Mouse (Mus musculus) embryonic fibroblast, embryonic 13.5 days (primary cell): ENCODE results near the gene Dgat2.

Source experiments
- CTCF ChIP-seq: IDR thresholded peaks from 2 replicates; pipeline ENCODE4 v1.5.1; 2011; ENCODE audit warnings: mild to moderate bottlenecking, control low read depth, low read length, moderate library complexity, borderline replicate concordance; ENCODE audit not compliant: insufficient read depth
- POLR2A ChIP-seq: IDR thresholded peaks from 2 replicates; pipeline ENCODE4 v1.6.1; 2011; ENCODE audit warnings: low read depth, mild to moderate bottlenecking, control low read depth, low read length, moderate library complexity

DNA sequence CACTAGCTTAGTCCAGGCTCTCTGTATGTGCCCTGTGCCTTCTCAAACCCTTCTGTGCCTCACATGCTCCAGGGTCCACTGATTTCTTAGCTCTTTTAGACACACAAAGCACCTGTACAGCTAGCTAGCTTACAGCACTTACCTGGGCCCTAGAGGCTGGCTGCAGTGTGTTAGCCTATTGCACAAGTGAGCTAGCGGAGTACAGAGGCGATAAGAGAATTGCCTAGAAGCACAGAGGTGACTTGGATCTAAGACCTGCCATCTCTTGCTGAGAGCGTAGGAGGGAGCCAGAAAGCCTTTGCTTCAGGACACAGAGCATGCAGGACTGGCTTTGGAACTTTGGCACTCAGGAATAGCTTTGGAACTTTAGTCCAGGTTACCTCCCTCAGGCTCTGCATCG lies 44.7 kb upstream of the Dgat2 start:
- TF ChIP-seq CTCF (no peak), POLR2A (no peak)
